Mouse (Mus musculus) erythroblast, embryonic 14.5 days (primary cell): ENCODE results near the gene Kansl2. TPM values are rescaled to one million over a fixed set of nuclear protein-coding genes. Genes with fewer than 3 reads are reported as not detected.
A peak's percentile ranks its signal among the peaks of the same experiment; 100 is the strongest.

Experiments
- H3K27me3 ChIP-seq: 2 replicates; pipeline ENCODE4 v1.6.1; 2012; ENCODE audit warnings: inconsistent platforms; ENCODE audit not compliant: control insufficient read depth
- H3K36me3 ChIP-seq: 2 replicates; pipeline ENCODE4 v1.6.1; 2012; ENCODE audit warnings: mild to moderate bottlenecking, inconsistent platforms; ENCODE audit not compliant: control insufficient read depth
- H3K4me1 ChIP-seq: 2 replicates; pipeline ENCODE4 v1.6.1; 2012; ENCODE audit warnings: inconsistent platforms; ENCODE audit not compliant: control insufficient read depth
- H3K4me3 ChIP-seq: replicated peaks from 2 replicates; pipeline ENCODE3; 2012; ENCODE audit warnings: moderate library complexity, mild to moderate bottlenecking, inconsistent platforms
- H3K9me3 ChIP-seq: 2 replicates; pipeline ENCODE4 v1.6.1; 2012; ENCODE audit warnings: low read length, inconsistent platforms, mixed read lengths; ENCODE audit not compliant: control insufficient read depth
- GATA1 ChIP-seq: IDR thresholded peaks from 2 replicates; pipeline ENCODE4 v1.6.1; 2012; ENCODE audit warnings: low read length, inconsistent platforms, mixed read lengths
- TAL1 ChIP-seq: IDR thresholded peaks from 3 replicates; pipeline ENCODE4 v1.6.1; 2012; ENCODE audit warnings: low read length, inconsistent platforms, mixed read lengths
- polyA plus RNA-seq: library from polyadenylated mRNA; stranded (reverse); fragments of >175 nt; gene quantifications from 2 replicates; pipeline ENCODE4 v1.2.3, GENCODE M21; 2012

Gene Kansl2
- polyA plus RNA-seq, 1 experiment, result 2.3 TPM

DNA sequence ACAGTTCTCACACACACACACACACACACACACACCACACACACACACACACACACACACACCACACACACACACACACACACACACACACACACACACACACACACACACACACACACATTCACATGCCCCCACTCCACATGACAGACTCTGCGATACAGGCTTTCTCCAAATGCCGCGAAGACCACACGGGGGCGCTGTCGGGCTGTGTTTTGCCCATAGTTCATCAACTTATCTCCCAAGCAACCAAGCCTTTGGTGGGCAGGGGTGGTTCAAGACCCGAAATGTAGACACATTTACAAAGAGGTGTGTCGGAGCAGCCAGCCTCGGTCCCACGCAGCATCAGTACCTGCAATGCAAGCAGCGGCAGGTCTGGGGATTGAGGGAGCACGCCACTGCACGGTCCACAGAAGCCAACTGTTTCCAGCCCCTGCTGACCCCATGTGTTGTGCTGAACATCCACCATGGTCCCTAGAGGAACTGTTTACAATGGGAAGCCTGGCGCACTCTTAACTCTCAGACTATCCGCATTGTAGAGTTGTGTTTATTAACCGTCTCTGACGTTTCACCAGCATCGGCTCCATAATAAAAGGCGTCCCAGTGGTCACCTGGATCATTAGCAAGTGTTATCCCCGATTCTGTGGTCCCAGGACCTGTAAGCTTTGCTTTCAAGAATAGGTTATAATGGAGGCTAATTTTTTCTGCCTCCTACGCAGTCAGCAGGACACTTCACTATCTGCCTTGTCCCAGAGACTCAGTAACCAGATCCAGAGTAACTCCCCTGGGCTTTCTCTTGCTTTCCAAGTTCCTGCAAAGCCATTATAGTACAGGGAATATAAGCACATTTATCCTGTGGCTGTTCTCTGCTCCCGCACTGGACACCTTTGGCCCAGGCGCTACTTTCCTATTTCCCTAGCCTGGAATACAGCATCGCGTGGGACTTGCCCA is 23.4 kb downstream of the Kansl2 start:
- Histone ChIP-seq H3K36me3 (no peaks in the 10 kb centered on the region), H3K27me3 (peaks cover 6% of the 10 kb centered on the region), H3K4me3 (peak overlapping the region; percentile 36), H3K9me3 (no peaks in the 10 kb centered on the region), H3K4me1 (peaks cover 5% of the 10 kb centered on the region)
- no peak for TF ChIP-seq GATA1
- no peak for TF ChIP-seq TAL1

GRCm38 (mm10) chr15:98509387-98509786 is 24.7 kb downstream of the Kansl2 start:
- no peaks in the 10 kb centered on the region for H3K36me3 ChIP-seq
- peaks cover 2% of the 10 kb centered on the region; the same call in 1 of the 2 replicates for H3K9me3 ChIP-seq
- H3K4me3 ChIP-seq, result no peak overlapping the region
- H3K27me3 ChIP-seq, result peaks cover 12% of the 10 kb centered on the region
- H3K4me1 ChIP-seq, result peaks cover 5% of the 10 kb centered on the region
- TF ChIP-seq TAL1 (no peak), GATA1 (no peak)

DNA sequence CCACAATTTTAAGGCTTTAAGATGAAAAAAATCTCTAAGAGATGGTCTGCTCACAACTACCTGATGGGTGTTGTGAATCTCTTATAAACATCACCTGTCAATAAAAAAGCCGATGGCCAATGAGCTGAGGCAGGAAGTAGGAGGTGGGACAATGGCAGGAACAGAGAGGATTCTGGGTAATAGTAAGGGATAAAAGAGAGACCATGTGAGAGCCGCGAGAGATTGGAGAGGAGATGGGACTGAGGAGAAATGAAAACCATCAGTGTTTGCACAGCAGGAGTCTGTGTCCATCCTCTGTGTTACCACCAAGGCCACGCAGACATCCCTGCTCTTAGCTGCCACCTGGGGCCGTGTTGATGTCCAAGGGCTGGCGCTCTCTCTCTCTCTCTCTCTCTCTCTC is 26.7 kb downstream of the Kansl2 start:
- H3K4me1 ChIP-seq, result peaks cover 5% of the 10 kb centered on the region
- no peaks in the 10 kb centered on the region for H3K36me3 ChIP-seq
- TF ChIP-seq GATA1 (no peak), TAL1 (no peak)
- H3K9me3 ChIP-seq, result peaks cover 2% of the 10 kb centered on the region; the same call in 1 of the 2 replicates
- peaks cover 14% of the 10 kb centered on the region for H3K27me3 ChIP-seq
- no peak overlapping the region for H3K4me3 ChIP-seq

- Histone ChIP-seq H3K9me3 (peaks cover 2% of the 10 kb centered on the region; the same call in 1 of the 2 replicates), H3K4me3 (no peak overlapping the region), H3K4me1 (peaks cover 4% of the 10 kb centered on the region), H3K36me3 (no peaks in the 10 kb centered on the region), H3K27me3 (peaks cover 14% of the 10 kb centered on the region)
- TF ChIP-seq TAL1 (no peak), GATA1 (no peak)
Measured at GRCm38 (mm10) chr15:98506253-98506957, 27.7 kb downstream of the Kansl2 start.

DNA sequence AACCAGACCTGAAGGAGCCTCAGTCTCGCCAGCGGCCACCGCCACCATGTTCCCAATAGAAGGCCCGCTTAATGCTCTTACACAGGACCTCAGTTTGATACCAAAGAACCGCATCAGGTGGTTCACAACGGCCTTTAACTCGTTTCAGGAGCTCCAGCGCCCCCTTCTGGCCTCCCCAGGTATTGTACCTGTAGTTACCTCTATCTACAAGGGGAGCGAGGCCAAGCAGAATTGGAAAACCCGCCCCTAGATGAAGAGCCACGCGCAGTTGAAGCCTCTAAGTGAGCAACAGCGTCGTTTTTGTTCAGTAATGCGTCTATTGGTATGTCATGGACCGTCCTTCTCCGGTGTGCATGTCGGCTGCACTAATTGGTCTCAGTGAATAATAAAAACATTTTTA is 29.6 kb downstream of the Kansl2 start:
- Histone ChIP-seq H3K4me3 (no peak overlapping the region), H3K36me3 (no peaks in the 10 kb centered on the region), H3K27me3 (peaks cover 14% of the 10 kb centered on the region), H3K4me1 (no peaks in the 10 kb centered on the region), H3K9me3 (peaks cover 2% of the 10 kb centered on the region; the same call in 1 of the 2 replicates)
- TF ChIP-seq TAL1, result no peak
- no peak for TF ChIP-seq GATA1

- TF ChIP-seq TAL1 (no peak), GATA1 (no peak)
- H3K36me3 ChIP-seq, result no peaks in the 10 kb centered on the region
- H3K4me3 ChIP-seq, result no peak overlapping the region
- no peaks in the 10 kb centered on the region for H3K4me1 ChIP-seq
- H3K9me3 ChIP-seq, result peaks cover 2% of the 10 kb centered on the region; the same call in 1 of the 2 replicates
- peaks cover 14% of the 10 kb centered on the region for H3K27me3 ChIP-seq
Measured at GRCm38 (mm10) chr15:98503317-98503716, 30.7 kb downstream of the Kansl2 start.

- Histone ChIP-seq H3K9me3 (no peaks in the 10 kb centered on the region), H3K4me3 (no peak overlapping the region), H3K27me3 (0 out of 2 replicates have a peak, but pooled peaks cover 2% of the 10 kb centered on the region), H3K36me3 (no peaks in the 10 kb centered on the region), H3K4me1 (no peaks in the 10 kb centered on the region)
- TF ChIP-seq TAL1 (no peak), GATA1 (no peak)
Measured at GRCm38 (mm10) chr15:98497631-98498030, 36.4 kb downstream of the Kansl2 start.

DNA sequence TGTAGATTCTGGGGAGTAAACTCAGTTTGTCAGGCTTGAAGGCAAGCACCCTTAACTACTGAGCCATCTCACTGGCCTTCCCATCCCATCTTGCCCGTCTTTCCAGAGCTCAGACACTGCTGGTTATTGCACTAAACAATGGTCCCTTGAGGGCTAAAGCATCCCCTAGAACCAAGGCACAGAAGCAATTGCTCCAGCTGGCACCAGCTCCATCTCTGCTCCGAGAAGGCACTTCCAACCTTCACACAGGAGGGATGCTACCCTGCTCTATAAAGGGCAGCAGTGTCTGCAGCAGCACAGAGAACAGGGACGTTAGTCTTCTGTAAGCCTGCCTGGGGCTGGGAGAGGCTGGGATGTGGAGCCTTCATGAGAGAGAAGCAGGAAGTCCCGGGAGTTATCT is 42.0 kb downstream of the Kansl2 start, which contains the start of gene Olfr279:
Gene Olfr279, plus strand, starts transcription at position 301 of the 400 bp plus-strand sequence.
- Histone ChIP-seq H3K4me1 (peaks cover 4% of the 10 kb centered on the region), H3K36me3 (no peaks in the 10 kb centered on the region), H3K27me3 (no peaks in the 10 kb centered on the region), H3K9me3 (peaks cover 7% of the 10 kb centered on the region), H3K4me3 (no peak within 1 kb of the TSS)
- TF ChIP-seq TAL1 (no peak), GATA1 (no peak)

GRCm38 (mm10) chr15:98491332-98491731 is 42.7 kb downstream of the Kansl2 start:
- peaks cover 4% of the 10 kb centered on the region for H3K4me1 ChIP-seq
- H3K4me3 ChIP-seq, result no peak overlapping the region
- peaks cover 7% of the 10 kb centered on the region for H3K9me3 ChIP-seq
- H3K36me3 ChIP-seq, result no peaks in the 10 kb centered on the region
- H3K27me3 ChIP-seq, result no peaks in the 10 kb centered on the region
- TF ChIP-seq TAL1 (no peak), GATA1 (no peak)
